Mouse (Mus musculus) brain, adult 10 weeks (tissue): ENCODE measurements around the gene Olfr31. TPM values are rescaled to one million over a fixed set of nuclear protein-coding genes. Genes with fewer than 3 reads are reported as not detected.

Experiments used
- polyA plus RNA-seq: library from polyadenylated mRNA; stranded (reverse); fragments of 350-450 nt; fragmentation: Illumina TruSeq; extraction: RNeasy Lipid Tissue Mini Kit (QIAGEN cat#74804); gene quantifications from one replicate; pipeline ENCODE4 v1.2.3, GENCODE M21; 2015; ENCODE audit warnings: low read depth, low replicate concordance

The Olfr31 gene
- polyA plus RNA-seq, result not detected

DNA sequence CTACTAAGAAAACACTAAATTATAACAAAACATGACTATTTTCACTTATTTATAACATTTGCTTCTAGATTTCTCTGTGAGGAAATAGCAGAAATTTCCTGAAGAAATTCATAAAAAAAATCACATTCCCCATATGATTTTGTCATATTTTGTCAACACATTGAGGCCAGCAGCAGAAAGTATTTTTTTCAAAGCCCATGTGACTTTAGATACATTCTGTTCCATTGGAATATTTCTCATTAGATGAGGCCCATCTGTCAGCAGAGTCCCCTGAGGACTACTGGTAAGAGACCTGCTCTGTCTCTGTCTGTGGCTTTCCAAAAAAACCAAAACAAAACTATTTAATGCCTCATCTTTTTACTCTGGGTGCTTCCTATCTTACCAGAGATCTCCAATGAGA lies at the start of gene Olfr31:
Olfr31 (plus strand) TSS at position 301 of the 400 bp plus-strand sequence.

DNA sequence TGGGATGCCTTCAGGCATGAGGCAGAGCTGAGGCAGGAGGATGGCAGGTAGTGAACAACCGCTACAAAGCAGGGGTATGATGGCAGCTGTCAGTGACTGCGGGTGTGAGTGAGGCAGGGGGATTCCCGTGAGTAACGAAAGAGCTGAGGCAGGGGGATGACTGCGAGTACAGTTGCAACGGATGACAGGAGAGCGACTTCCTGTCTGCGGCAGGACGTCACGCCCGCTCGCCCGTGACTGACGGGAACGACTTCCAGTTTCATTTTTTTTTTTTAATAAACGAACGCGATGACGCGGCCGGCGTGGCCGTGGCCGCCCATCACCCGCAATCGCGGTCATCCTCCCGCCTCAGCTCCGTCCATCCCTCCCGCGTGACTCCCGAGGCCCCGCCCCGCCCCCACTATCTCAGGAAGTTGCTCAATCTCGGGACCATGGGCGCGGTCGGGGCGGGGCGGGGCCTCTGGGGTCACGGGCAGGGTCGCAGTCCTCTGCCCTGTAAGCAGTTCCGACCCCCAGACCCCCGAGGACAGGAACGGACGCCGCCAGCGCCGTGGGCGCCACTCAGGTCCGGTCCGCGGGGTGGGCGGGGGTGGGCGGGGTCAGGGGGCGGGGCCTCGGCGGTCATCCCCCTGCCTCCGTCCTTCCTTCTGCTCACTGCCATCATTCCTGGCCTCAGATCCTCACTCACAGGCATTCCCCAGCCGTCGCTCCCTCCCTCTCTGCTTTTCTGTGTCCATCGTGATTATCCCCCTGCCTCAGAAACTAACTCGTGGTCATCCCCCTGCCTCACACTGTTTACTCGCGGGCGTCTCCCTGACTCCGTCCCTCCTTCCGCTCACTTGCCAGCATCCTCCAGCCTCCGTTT lies 23.6 kb downstream of the Olfr31 start, which contains the start of gene Il3ra:
Il3ra (plus strand) TSS at position 328 of the 865 bp plus-strand sequence.

Other genes starting within 250 kb of the Olfr31 start
- 134 TPM for gene Psmd6, start 201.8 kb upstream of the Olfr31 start, polyA plus RNA-seq
- gene Olfr720, start 136.0 kb upstream of the Olfr31 start, polyA plus RNA-seq, result not detected
- gene Il3ra, start 23.4 kb downstream of the Olfr31 start, polyA plus RNA-seq, result 2.1 TPM
- gene Olfr721-ps1, start 78.5 kb downstream of the Olfr31 start, polyA plus RNA-seq, result not detected